Mouse (Mus musculus): ENCODE measurements around the gene Leprot. TPM values are rescaled to one million over a fixed set of nuclear protein-coding genes. Genes with fewer than 3 reads are reported as not detected.

Gene Leprot
- polyA plus RNA-seq, 1 experiment from 2014 or later = 84.7 TPM

DNA sequence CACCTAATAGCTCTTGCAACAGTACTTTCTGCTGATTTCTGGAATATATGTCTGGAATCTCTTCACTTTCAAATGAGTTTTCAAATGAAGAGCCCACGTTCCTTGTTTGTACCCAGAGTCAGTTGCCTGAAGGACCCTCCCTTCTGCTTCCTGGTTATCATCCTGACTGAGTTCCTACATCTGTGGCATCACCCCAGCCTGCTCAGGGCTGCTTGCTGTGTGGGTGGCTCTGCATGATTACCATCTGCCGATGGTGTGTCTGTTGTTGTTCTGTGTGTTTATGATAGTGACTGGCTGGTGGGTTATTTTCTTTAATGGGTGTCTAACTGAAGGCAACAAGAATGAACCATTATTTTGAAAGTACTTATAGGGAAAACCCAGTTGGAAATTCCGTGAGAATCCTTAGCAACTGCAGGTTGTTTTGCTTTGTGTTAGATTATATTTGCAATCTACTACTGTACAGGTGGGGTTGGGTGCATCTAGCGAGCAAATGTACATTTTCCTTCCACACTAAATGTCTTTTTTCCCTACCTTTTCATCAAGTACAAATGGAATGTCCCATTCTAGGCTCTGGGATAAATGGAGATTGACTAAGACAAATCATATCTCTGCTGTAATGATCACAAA is 7.4 kb downstream of the Leprot start:
- no peaks in the 10 kb centered on the region for H3K27me3 ChIP-seq (ENCODE audit: control insufficient read depth, insufficient read depth, low read length)
- H3K4me3 ChIP-seq (replicated peaks; ENCODE audit: low read length) = no peak overlapping the region
- H3K9ac ChIP-seq = no peak overlapping the region
- DNase-seq (ENCODE audit: low spot score) = no peak
- H3K4me1 ChIP-seq (replicated peaks; ENCODE audit: control insufficient read depth, insufficient read depth, low read length) = no peaks in the 10 kb centered on the region
- H3K27ac ChIP-seq = no peak overlapping the region
- peaks cover 25% of the 10 kb centered on the region for H3K36me3 ChIP-seq (replicated peaks; ENCODE audit: control insufficient read depth, insufficient read depth)
- WGBS = 87% methylated on average over 4 of the region's 4 CpGs
- ATAC-seq (ENCODE audit: low FRiP score) = no peak
- no peaks in the 10 kb centered on the region for H3K9me3 ChIP-seq (ENCODE audit: control insufficient read depth, low read length)
- no peak overlapping the region for H3K4me2 ChIP-seq (replicated peaks)

DNA sequence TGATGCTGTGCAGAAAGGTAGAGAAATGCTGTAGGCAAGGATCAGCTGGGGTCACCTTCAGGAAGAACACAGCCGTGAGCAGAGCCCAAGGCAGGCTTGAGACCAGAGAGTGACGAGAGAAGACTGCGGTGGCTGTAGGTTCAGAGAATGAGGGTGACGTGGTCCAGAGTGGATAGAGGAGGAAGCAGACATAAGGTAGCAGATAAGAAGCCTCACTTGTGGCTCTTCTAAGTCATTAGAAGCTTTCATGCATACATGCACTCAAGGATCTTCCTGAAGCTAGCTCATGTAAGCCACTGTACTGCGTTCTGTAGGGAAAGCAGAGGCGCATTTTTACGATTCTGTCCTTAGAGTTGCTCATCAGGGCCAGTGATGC is 7.9 kb downstream of the Leprot start:
- H3K9me3 ChIP-seq (ENCODE audit: control insufficient read depth, low read length) = no peaks in the 10 kb centered on the region
- no peak overlapping the region for H3K27ac ChIP-seq
- 95% methylated on average over 7 of the region's 7 CpGs for WGBS
- H3K4me3 ChIP-seq (replicated peaks; ENCODE audit: low read length) = no peak overlapping the region
- peaks cover 29% of the 10 kb centered on the region for H3K36me3 ChIP-seq (replicated peaks; ENCODE audit: control insufficient read depth, insufficient read depth)
- no peaks in the 10 kb centered on the region for H3K27me3 ChIP-seq (ENCODE audit: control insufficient read depth, insufficient read depth, low read length)
- H3K4me1 ChIP-seq (replicated peaks; ENCODE audit: control insufficient read depth, insufficient read depth, low read length) = no peaks in the 10 kb centered on the region
- ATAC-seq (ENCODE audit: low FRiP score) (no peak), DNase-seq (ENCODE audit: low spot score) (no peak)
- no peak overlapping the region for H3K9ac ChIP-seq
- no peak overlapping the region for H3K4me2 ChIP-seq (replicated peaks)

DNA sequence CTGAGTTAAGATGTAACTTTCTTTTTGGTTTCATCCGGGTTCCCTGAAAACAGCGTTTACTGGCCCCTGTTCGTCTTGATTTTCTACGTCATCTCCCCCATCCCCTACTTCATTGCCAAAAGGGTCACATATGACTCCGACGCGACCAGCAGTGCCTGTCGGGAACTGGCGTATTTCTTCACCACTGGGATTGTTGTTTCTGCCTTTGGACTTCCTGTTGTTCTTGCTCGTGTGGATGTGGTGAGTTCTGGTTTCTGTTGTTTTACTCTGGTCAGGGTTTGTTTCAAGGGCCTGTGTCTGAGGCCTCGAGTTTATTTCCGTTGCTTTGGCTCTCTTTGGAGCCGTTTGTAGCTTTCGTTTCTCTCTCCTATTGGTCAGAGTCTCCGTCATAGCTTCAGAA is 8.5 kb downstream of the Leprot start:
- H3K9ac ChIP-seq = no peak overlapping the region
- WGBS = 90% methylated on average over 15 of the region's 15 CpGs
- DNase-seq (ENCODE audit: low spot score) = no peak
- H3K36me3 ChIP-seq (replicated peaks; ENCODE audit: control insufficient read depth, insufficient read depth) = peaks cover 35% of the 10 kb centered on the region
- ATAC-seq (ENCODE audit: low FRiP score) = no peak
- H3K4me1 ChIP-seq (replicated peaks; ENCODE audit: control insufficient read depth, insufficient read depth, low read length) = no peaks in the 10 kb centered on the region
- no peak overlapping the region for H3K4me2 ChIP-seq (replicated peaks)
- no peak overlapping the region for H3K4me3 ChIP-seq (replicated peaks; ENCODE audit: low read length)
- no peaks in the 10 kb centered on the region for H3K9me3 ChIP-seq (ENCODE audit: control insufficient read depth, low read length)
- H3K27ac ChIP-seq = no peak overlapping the region
- H3K27me3 ChIP-seq (ENCODE audit: control insufficient read depth, insufficient read depth, low read length) = no peaks in the 10 kb centered on the region

DNA sequence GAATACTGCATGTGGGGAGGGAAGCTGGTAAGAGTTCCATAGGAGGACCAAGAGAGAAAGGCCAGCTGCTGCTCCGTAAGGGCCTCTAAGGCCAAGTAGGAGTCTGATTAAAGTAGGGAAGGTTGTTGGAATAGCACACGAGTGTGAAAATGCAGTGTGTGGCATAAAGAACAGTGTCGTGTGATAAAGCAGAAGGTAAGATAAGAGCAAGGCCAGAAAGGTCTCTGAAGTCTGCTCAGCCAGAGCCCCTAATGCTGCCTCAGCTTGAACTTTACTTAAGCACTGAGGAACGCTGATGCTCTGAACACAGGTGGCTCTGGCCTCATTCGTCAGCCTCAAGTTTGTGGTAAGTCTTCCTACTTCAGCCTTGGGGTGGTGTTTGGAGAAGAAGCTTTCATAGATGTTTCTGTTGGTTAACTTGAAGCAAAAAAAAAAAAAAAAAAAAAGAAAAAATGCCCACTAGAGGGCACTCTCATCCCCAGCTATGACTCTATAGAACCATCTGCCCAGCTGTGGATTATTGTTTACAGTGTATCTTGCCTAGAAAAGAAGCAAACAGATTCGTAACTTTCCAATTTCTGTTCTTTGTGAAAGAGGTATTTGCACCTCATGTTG is 9.5 kb downstream of the Leprot start:
- Histone ChIP-seq H3K4me1 (replicated peaks; ENCODE audit: control insufficient read depth, insufficient read depth, low read length) (no peaks in the 10 kb centered on the region), H3K9me3 (ENCODE audit: control insufficient read depth, low read length) (no peaks in the 10 kb centered on the region), H3K4me2 (replicated peaks) (no peak overlapping the region), H3K36me3 (replicated peaks; ENCODE audit: control insufficient read depth, insufficient read depth) (peaks cover 39% of the 10 kb centered on the region), H3K27me3 (ENCODE audit: control insufficient read depth, insufficient read depth, low read length) (no peaks in the 10 kb centered on the region), H3K4me3 (replicated peaks; ENCODE audit: low read length) (no peak overlapping the region), H3K9ac (no peak overlapping the region), H3K27ac (no peak overlapping the region)
- ATAC-seq (ENCODE audit: low FRiP score) (no peak), DNase-seq (ENCODE audit: low spot score) (peak; percentile 78)
- 64% methylated on average over 6 of the region's 6 CpGs for WGBS

DNA sequence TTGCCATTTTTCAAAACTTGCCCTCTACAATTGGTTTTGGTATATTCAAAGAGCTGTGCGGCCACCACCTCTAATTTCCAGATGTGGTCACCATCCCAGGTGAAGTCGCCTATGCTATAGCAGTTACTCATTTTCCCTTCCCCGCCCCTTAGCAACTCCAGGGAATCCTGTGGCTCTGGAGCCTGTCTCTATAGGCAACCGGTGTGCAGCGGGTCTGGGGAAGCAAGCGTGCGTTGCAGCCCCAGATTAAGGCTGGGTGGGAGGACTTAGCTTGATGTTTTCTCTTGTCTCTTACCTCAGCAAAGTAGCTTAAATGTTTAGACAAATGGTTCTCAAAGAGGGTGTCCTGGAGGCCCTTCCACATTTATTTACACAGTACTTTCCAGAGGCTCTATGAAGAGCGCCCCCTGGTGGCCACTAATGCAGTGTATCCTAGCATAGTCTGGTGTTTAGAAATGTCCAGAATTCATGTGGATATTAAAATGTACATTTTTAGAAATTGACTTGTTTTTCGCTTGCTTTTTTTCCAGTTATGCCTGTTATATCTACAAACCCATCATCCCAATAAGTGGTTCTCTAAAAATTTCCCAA is 16.7 kb downstream of the Leprot start:
- Histone ChIP-seq H3K9me3 (ENCODE audit: control insufficient read depth, low read length) (no peaks in the 10 kb centered on the region), H3K4me2 (replicated peaks) (no peak overlapping the region), H3K9ac (no peak overlapping the region), H3K4me3 (replicated peaks; ENCODE audit: low read length) (no peak overlapping the region), H3K36me3 (replicated peaks; ENCODE audit: control insufficient read depth, insufficient read depth) (peaks cover 25% of the 10 kb centered on the region), H3K27ac (no peak overlapping the region), H3K27me3 (ENCODE audit: control insufficient read depth, insufficient read depth, low read length) (no peaks in the 10 kb centered on the region), H3K4me1 (replicated peaks; ENCODE audit: control insufficient read depth, insufficient read depth, low read length) (no peaks in the 10 kb centered on the region)
- no peak for ATAC-seq (ENCODE audit: low FRiP score)
- 68% methylated on average over 9 of the region's 9 CpGs for WGBS
- DNase-seq (ENCODE audit: low spot score) = peak; percentile 64

DNA sequence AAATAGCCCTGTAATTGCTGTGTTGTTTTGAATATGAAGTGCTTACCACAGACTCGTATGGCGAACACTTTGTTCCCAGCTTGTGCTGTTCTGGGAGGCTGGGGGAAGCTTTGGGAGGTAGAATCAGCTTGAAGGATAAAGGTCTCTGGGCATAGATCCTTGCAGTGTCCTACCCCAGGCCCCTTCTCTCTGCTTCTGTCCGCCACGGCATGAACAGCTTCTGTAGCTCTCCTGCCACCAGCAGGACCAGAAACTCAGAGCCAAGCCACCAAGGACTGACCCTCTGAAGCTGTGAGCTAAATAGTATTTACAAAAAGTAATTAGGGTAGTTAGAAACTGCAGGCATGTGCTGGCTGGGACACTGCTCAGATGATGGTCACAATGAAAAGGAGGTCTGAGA is 17.2 kb downstream of the Leprot start:
- DNase-seq (ENCODE audit: low spot score) (no peak), ATAC-seq (ENCODE audit: low FRiP score) (no peak)
- Histone ChIP-seq H3K27me3 (ENCODE audit: control insufficient read depth, insufficient read depth, low read length) (no peaks in the 10 kb centered on the region), H3K27ac (no peak overlapping the region), H3K9me3 (ENCODE audit: control insufficient read depth, low read length) (no peaks in the 10 kb centered on the region), H3K4me3 (replicated peaks; ENCODE audit: low read length) (no peak overlapping the region), H3K4me2 (replicated peaks) (no peak overlapping the region), H3K9ac (no peak overlapping the region), H3K36me3 (replicated peaks; ENCODE audit: control insufficient read depth, insufficient read depth) (peaks cover 20% of the 10 kb centered on the region), H3K4me1 (replicated peaks; ENCODE audit: control insufficient read depth, insufficient read depth, low read length) (no peaks in the 10 kb centered on the region)
- 93% methylated on average over 4 of the region's 4 CpGs for WGBS

DNA sequence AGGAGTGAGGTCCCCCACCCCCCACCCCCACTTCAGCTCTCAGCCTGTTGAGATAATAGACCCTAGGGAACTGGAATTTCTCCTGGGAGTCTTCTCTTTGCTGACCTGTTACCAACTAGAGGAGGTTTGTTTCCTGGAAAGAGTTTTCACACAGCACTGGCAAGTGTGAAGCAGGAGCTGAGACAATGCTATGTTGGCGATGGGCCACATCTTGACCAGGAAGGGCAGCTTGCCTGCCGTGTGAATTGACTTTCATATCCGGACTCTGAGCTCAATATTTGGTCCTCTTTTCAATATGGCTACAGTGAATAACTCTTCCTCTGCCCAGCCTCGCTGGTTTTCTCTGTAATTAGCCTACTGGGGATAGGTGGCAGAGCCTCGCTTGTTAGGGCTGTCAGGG is 21.6 kb downstream of the Leprot start:
- 69% methylated on average over 5 of the region's 5 CpGs for WGBS
- Histone ChIP-seq H3K27me3 (ENCODE audit: control insufficient read depth, insufficient read depth, low read length) (no peaks in the 10 kb centered on the region), H3K9me3 (ENCODE audit: control insufficient read depth, low read length) (no peaks in the 10 kb centered on the region), H3K4me2 (replicated peaks) (no peak overlapping the region), H3K4me1 (replicated peaks; ENCODE audit: control insufficient read depth, insufficient read depth, low read length) (no peaks in the 10 kb centered on the region), H3K4me3 (replicated peaks; ENCODE audit: low read length) (no peak overlapping the region), H3K27ac (no peak overlapping the region), H3K36me3 (replicated peaks; ENCODE audit: control insufficient read depth, insufficient read depth) (no peaks in the 10 kb centered on the region), H3K9ac (no peak overlapping the region)
- no peak for DNase-seq (ENCODE audit: low spot score)
- ATAC-seq (ENCODE audit: low FRiP score) = no peak

DNA sequence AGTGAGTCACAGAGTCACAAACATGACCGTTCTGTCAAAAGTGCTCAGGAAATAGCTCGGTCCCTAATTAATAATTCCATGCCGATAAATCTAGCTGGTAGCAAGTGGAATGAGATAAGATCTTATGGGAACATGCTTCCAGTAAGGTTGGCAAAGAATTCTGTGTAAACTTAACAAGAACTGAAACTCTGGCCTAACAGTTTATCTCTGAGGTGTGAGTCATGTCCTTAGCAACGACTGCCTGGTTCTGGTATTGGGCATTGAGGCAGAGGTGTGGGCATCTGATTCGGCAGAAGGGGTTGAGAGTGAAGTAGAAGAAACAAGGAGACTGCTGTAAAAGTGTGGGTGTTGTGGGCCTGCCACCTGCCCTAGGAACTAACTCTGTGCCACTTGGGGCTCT is 22.3 kb downstream of the Leprot start:
- no peaks in the 10 kb centered on the region for H3K36me3 ChIP-seq (replicated peaks; ENCODE audit: control insufficient read depth, insufficient read depth)
- no peak for ATAC-seq (ENCODE audit: low FRiP score)
- no peaks in the 10 kb centered on the region for H3K27me3 ChIP-seq (ENCODE audit: control insufficient read depth, insufficient read depth, low read length)
- no peaks in the 10 kb centered on the region for H3K4me1 ChIP-seq (replicated peaks; ENCODE audit: control insufficient read depth, insufficient read depth, low read length)
- H3K4me3 ChIP-seq (replicated peaks; ENCODE audit: low read length) = no peak overlapping the region
- H3K9me3 ChIP-seq (ENCODE audit: control insufficient read depth, low read length) = no peaks in the 10 kb centered on the region
- H3K27ac ChIP-seq = no peak overlapping the region
- DNase-seq (ENCODE audit: low spot score) = no peak
- no peak overlapping the region for H3K4me2 ChIP-seq (replicated peaks)
- WGBS = 87% methylated on average over 5 of the region's 5 CpGs
- H3K9ac ChIP-seq = no peak overlapping the region

DNA sequence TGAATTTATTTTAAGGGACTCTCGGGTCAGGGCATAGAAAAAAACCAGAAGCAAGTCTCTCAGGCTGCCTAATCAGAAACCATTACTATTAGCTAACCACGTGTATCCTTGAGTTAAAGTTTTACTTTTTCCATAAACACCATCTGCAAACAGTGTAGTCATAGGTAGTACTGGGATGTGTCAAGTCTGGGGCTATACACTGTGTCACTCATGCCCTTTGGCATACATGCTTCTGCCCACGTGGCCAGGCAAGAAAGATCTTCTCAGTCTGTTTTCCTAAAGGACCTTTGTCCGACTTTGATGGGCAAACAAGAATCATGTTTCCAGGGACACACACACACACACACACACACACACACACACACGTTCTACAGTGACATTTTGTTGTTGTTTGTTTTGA is 27.3 kb downstream of the Leprot start:
- no peak overlapping the region for H3K9ac ChIP-seq
- ATAC-seq (ENCODE audit: low FRiP score) (no peak), DNase-seq (ENCODE audit: low spot score) (no peak)
- no peaks in the 10 kb centered on the region for H3K27me3 ChIP-seq (ENCODE audit: control insufficient read depth, insufficient read depth, low read length)
- 78% methylated on average over 5 of the region's 5 CpGs for WGBS
- no peaks in the 10 kb centered on the region for H3K4me1 ChIP-seq (replicated peaks; ENCODE audit: control insufficient read depth, insufficient read depth, low read length)
- H3K4me2 ChIP-seq (replicated peaks) = no peak overlapping the region
- no peaks in the 10 kb centered on the region for H3K9me3 ChIP-seq (ENCODE audit: control insufficient read depth, low read length)
- no peaks in the 10 kb centered on the region for H3K36me3 ChIP-seq (replicated peaks; ENCODE audit: control insufficient read depth, insufficient read depth)
- no peak overlapping the region for H3K4me3 ChIP-seq (replicated peaks; ENCODE audit: low read length)
- H3K27ac ChIP-seq = no peak overlapping the region
